Mouse (Mus musculus) WW6 (cell line): ENCODE measurements around the gene Pxn.
"Not testable (repeated sequence)": the region's sequence is repeated elsewhere in the genome, so short reads cannot be mapped to it uniquely, and the experiment has no call there.

ENCODE experiments used
- DNase-seq: peaks from one replicate; pipeline ENCODE4 v3.0.0-alpha.2; 2013; ENCODE audit warnings: low read depth, low spot score

The Pxn gene

GRCm38 (mm10) chr5:115486726-115487125 lies 19.8 kb upstream of the Pxn start:
- DNase-seq = no peak

- no peak for DNase-seq
These were observed 19.1 kb upstream of the Pxn start for GRCm38 (mm10) chr5:115487353-115487752.

- DNase-seq = no peak
These were observed 18.4 kb upstream of the Pxn start for GRCm38 (mm10) chr5:115487942-115488580.

DNA sequence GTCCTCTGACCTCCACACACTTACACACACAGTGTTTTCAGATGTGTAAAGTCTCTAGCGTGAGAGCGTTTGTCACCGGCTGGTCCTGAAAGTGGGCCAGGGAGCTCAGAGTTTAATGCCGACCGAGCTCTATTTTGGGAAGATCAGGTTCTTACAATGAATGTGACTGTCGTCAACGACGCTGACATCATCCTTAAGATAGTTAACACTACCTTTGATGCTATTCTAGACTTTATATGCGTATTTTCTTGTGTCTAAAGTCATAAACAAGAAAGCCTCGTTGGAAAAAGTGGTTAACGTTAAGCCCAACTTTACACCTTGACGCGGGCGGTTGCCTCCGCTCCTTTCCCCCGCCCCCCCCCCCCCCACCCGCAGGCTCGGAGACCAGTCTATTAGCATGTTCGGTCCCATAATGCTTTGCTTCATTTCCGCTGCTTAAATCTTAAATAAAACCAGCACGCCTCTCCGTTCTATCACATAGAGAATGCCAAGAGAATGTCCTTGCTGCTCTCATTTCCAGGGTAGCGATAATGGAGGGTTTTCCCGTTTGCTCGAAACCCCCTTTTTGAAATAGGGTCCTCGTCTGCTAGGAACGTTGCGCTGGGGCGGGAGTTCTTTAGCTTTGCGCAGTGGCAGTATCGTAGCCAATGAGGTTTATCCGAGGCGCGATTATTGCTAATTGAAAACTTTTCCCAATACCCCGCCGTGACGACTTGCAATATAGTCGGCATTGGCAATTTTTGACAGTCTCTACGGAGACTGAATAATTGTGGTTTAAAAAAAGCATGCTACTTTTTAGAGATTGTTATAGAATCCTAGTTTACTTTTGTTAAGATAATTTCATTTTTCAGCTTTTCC lies 17.4 kb upstream of the Pxn start:
- no peak for DNase-seq

DNA sequence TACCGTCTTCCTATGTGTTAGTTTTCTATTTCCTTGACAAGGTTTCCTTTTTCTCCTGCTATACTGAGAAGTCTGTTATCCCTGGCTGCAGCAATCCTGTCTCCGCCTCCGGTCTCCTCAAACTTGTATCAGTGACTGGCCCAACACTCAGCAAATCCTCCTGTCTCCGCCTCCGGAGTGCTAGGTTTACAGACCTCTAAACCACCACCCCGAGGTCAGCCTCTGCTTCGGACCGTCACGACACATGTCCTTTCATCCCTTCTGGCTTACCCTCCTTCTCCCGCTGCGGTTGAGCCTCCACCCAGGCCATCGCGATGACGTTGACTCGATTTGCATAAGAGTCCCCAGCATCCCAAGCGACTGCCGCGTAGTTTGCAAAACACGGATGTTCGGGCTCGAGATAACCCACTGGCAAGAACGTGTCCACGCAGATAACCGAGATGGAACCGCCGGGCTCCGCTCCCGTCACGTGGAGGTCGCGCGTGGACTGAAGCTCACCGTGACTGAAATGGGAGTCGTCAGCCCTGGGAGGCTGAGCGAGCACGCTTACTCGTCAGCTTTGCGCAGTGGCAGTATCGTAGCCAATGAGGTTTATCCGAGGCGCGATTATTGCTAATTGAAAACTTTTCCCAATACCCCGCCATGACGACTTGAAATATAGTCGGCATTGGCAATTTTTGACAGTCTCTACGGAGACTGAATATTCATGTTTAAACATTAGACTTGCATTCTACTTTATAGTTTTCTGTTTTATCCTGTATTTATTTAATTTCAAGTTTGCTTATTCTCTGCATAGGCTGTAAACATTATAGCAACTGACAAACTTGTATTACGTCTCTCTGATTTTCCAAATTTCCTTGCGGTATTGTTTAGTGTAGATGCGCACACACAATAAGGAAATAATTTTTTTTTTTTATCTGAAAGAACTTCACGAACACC lies 16.5 kb upstream of the Pxn start:
- DNase-seq = peak; percentile 92

DNA sequence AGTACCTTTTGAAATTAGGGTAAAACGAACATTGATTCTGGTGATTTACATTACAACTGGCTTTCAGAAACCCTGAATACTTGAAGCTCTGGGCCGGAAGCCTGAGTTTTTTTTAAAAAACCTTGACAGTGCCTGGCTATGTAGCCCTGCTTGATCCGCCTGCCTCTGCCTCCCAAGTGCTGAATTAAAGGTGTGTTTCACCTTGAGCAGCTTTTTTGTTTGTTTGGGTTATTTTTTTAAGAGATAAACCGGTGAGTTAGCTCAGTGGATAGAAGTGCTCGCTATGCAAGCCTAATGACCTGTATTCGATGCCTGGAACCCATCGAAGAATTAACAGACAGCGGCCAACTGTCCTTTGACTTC lies 15.9 kb upstream of the Pxn start:
- no peak for DNase-seq

DNA sequence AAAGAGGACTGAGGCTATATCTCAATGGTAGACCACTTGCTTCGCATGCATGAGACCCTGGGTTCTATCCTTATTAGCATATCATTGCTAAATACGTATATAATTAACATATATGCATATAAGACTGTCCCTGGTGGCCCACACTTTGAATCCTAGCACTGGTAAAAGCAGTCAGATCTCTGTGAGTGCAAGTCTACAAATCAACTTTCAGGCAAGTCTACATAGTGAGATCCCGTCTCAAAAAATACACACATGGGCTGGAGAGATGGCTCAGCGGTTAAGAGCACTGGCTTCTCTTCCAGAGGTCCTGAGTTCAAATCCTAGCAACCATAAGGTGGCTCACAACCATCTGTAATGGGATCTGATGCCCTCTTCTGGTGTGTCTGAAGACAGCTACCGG lies 15.4 kb upstream of the Pxn start:
- DNase-seq = no peak

GRCm38 (mm10) chr5:115491771-115492322 lies 14.6 kb upstream of the Pxn start:
- DNase-seq = no peak

- no peak for DNase-seq
These were observed 13.7 kb upstream of the Pxn start for GRCm38 (mm10) chr5:115492711-115493335.

- no peak for DNase-seq
These were observed 13.0 kb upstream of the Pxn start for GRCm38 (mm10) chr5:115493441-115493840.

DNA sequence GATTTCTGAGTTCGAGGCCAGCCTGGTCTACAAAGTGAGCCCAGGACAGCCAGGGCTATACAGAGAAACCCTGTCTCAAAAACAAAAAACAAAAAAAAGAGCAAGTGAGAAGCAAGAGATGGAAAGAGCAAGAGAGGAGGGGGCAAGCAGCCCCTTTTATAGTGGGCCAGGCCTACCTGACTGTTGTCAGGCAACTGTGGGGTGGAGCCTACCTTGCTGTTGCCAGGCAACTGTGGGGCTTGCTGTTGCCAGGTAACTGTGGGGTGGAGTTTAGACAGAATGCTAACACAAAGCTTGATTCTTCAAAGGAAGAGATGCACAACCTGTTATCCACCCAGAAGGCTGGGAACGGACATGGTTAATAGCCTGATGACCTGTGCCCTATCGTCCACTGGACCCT lies 10.9 kb upstream of the Pxn start:
- DNase-seq = not testable (repeated sequence)

GRCm38 (mm10) chr5:115497033-115497432 lies 9.4 kb upstream of the Pxn start:
- DNase-seq = no peak

GRCm38 (mm10) chr5:115498307-115499240 lies 7.9 kb upstream of the Pxn start:
- no peak for DNase-seq

GRCm38 (mm10) chr5:115500383-115500935 lies 6.0 kb upstream of the Pxn start:
- DNase-seq = no peak

DNA sequence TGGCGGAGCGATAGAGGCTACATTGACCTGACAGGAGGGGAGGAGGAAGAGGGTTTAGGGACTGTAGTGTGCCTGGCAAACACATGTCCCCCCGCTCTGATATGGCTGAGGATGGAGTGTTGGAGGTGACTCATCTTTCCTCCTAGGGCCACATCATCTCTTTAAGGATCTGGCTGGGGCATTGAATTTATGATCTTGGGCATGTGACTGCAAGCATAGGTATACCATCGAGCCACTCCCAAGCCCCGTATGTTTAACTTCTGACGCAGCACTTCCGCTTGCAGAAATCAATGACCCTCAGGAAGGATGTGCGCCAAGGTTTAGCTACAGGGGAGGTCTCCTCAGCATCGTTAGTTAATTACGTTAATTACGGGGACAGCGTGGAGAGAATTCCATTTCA lies 3.4 kb upstream of the Pxn start:
- DNase-seq = no peak

- not testable (repeated sequence) for DNase-seq
These were observed 859 bp upstream of the Pxn start for GRCm38 (mm10) chr5:115505617-115506016.

- DNase-seq = no peak
These were observed 948 bp downstream of the Pxn start for GRCm38 (mm10) chr5:115507267-115507980.

DNA sequence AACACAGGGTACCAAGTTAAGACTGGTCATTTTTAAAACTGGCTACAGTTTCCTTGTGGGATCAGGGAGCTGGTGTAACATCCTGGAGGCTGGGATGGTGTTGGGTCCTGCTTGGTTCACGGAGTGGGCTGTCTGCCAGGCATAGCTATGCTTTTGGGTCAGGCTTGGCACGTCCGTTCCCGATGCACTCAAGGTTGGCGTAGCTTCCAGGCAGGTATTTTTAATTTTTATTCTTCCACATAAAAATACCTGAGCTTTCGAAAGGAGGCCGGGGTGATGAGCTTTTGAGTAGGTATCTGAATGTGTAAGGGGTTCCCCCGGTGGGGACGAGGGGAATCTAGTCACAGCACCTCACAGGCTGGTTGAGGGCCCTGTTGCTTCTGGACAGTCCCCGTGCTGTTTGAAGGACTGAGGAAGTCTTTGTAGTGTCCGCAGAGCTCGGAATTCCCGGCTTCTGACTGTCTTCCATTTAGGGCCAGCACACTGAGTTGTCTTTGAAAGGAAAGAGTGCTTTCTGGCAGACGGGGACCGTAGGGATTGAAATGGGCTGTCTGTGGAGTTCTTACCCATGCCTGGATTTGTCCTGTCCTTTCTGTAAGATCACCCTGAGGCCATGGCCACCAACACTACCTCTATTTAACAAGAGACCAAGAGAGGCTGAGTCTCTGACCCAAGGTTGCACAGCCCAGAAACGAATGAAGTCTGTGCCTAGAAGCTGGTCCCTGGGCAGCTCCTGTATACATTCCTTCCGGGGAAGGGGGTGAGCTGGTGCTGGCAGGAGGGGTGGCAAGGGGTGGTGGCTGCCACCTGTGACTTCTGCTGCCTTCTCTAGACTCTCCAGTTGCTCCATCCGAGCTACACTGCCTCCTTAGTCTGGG lies 1.7 kb downstream of the Pxn start:
- DNase-seq = no peak

DNA sequence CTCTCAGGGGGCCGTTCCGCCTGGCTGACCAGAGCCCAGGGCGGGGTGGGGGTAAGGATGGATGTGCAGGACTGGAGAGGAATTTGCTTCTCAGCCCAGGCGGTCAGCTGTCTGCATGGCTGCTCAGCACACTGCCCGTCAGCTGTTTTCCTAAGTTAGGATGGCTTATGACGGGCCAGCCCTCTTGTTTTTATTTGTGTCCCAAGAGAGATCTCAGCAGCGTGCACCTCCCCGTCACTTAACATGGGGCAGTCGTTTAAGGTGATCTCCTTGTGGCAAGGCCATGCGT lies 2.3 kb downstream of the Pxn start:
- DNase-seq = no peak
